14 mouse cellular contexts compared by ENCODE assay signal in genomic region chr12:38301497-38301896, GRCm38 (mm10).
DNase-seq lines count a peak whose midpoint lies in the region; ATAC-seq lines count a peak whose summit lies in the region.
"Had no signal": no experiment of that assay in that cellular context is flagged by ENCODE, and none has a peak within 500 bp of the region (broad histone marks: within the 10 kb centered on the region; RNA-seq: fewer than 3 reads in every experiment).

No protein-coding gene starts in this region.

- WGBS in forebrain, embryonic 13.5 days, result 76% methylated on average over 1 of the region's 1 CpGs
- 93% methylated on average over 1 of the region's 1 CpGs for WGBS in forebrain, embryonic 12.5 days

- no peaks in the 10 kb centered on the region for H3K27me3 ChIP-seq in forebrain, embryonic 13.5 days
- H3K27me3 ChIP-seq in forebrain, embryonic 12.5 days, result no peaks in the 10 kb centered on the region
- H3K27me3 ChIP-seq: embryonic facial prominence, embryonic 15.5 days; midbrain, embryonic 15.5 days; Patski had no signal

- H3K36me3 ChIP-seq in forebrain, embryonic 13.5 days (ENCODE audit: poor library complexity, severe bottlenecking), result no peaks in the 10 kb centered on the region
- H3K36me3 ChIP-seq in forebrain, embryonic 12.5 days (replicated peaks), result no peaks in the 10 kb centered on the region
- H3K36me3 ChIP-seq: embryonic facial prominence, embryonic 15.5 days; midbrain, embryonic 15.5 days had no signal

- H3K9me3 ChIP-seq in forebrain, embryonic 13.5 days (replicated peaks), result no peaks in the 10 kb centered on the region
- H3K9me3 ChIP-seq in forebrain, embryonic 12.5 days, result no peaks in the 10 kb centered on the region
- H3K9me3 ChIP-seq: embryonic facial prominence, embryonic 15.5 days; midbrain, embryonic 15.5 days had no signal

- H3K4me1 ChIP-seq in forebrain, embryonic 13.5 days, result peaks cover 19% of the 10 kb centered on the region
- peaks cover 14% of the 10 kb centered on the region for H3K4me1 ChIP-seq in forebrain, embryonic 12.5 days
- H3K4me1 ChIP-seq: embryonic facial prominence, embryonic 15.5 days had no signal

- ATAC-seq in forebrain, embryonic 13.5 days, result peak; percentile 68
- no peak; the same call in 1 of the 2 replicates for ATAC-seq in forebrain, embryonic 12.5 days (ENCODE audit: low FRiP score)
- ATAC-seq in cerebellum, adult (ENCODE audit: insufficient number of reproducible peaks, low FRiP score, low TSS enrichment), result peak; percentile 92
- ATAC-seq: liver, postnatal 0 days; midbrain, embryonic 15.5 days; Patski had no signal

- no peak overlapping the region for H3K4me3 ChIP-seq in forebrain, embryonic 13.5 days
- H3K4me3 ChIP-seq in forebrain, embryonic 12.5 days (replicated peaks), result no peak overlapping the region
- H3K4me3 ChIP-seq: embryonic facial prominence, embryonic 15.5 days; midbrain, embryonic 15.5 days had no signal

- intact Hi-C loops in left cerebral cortex, postnatal 14 days (cut with DNase I), result no loop called here
- intact Hi-C loops in gastrocnemius, postnatal 14 days (cut with DNase I; ENCODE audit: low total_unique reads), result no loop called here

- H3K9ac ChIP-seq in forebrain, embryonic 13.5 days, result no peak overlapping the region
- no peak overlapping the region for H3K9ac ChIP-seq in forebrain, embryonic 12.5 days
- H3K9ac ChIP-seq: embryonic facial prominence, embryonic 15.5 days; liver, postnatal 0 days; midbrain, embryonic 15.5 days had no signal

- no peak overlapping the region for H3K27ac ChIP-seq in forebrain, embryonic 13.5 days
- no peak overlapping the region for H3K27ac ChIP-seq in forebrain, embryonic 12.5 days
- H3K27ac ChIP-seq: embryonic facial prominence, embryonic 15.5 days; kidney, postnatal 0 days; midbrain, embryonic 15.5 days; stomach, postnatal 0 days had no signal

- H3K4me2 ChIP-seq in forebrain, embryonic 13.5 days, result no peak overlapping the region
- no peak overlapping the region for H3K4me2 ChIP-seq in forebrain, embryonic 12.5 days
- H3K4me2 ChIP-seq: embryonic facial prominence, embryonic 15.5 days; midbrain, embryonic 15.5 days had no signal

- peak; percentile 11 to 32 for DNase-seq in frontal cortex, postnatal 14 days (ENCODE audit: low spot score in 2 of 2)
- peak; percentile 62 to 63 for DNase-seq in left cerebral cortex, postnatal 14 days (ENCODE audit: low spot score in 2 of 2)
- no peak for DNase-seq in gastrocnemius, postnatal 14 days
- no peak for DNase-seq in spleen, postnatal 10 days (ENCODE audit: low spot score in 2 of 2)
- DNase-seq in yolk sac, embryonic 10.5 days (ENCODE audit: low spot score), result no peak
- DNase-seq: liver, postnatal 0 days had no signal

Comparison
In these comparisons a context has a peak if more than half of its experiments do, and no peak if none do; other contexts are left out.
1. DNase-seq: peak in frontal cortex, postnatal 14 days (2 of 2) and left cerebral cortex, postnatal 14 days (2 of 2); none in gastrocnemius, postnatal 14 days (single experiment), spleen, postnatal 10 days (0 of 2) and yolk sac, embryonic 10.5 days (single experiment).